Mouse (Mus musculus) liver, embryonic 15.5 days (tissue): ENCODE measurements around the gene Pfn3. TPM values are rescaled to one million over a fixed set of nuclear protein-coding genes. Genes with fewer than 3 reads are reported as not detected.
A peak's percentile ranks its signal among the peaks of the same experiment; 100 is the strongest.

ENCODE experiments used
- ATAC-seq: fragments of 200-750 bp; cut with Nextera tagmentation; 2 replicates; pipeline ENCODE4 v1.8.0; 2017; ENCODE audit warnings: moderate number of reproducible peaks, mild to moderate bottlenecking, moderate library complexity; ENCODE audit not compliant: insufficient read depth
- H3K27ac ChIP-seq: fragments of 300-500 bp; sonication (generic); replicated peaks from 2 replicates; pipeline ENCODE4 v1.5.1; 2015; ENCODE audit warnings: mild to moderate bottlenecking, inconsistent platforms
- H3K27me3 ChIP-seq: fragments of 300-500 bp; sonication (generic); 2 replicates; pipeline ENCODE4 v1.6.1; 2015; ENCODE audit warnings: mild to moderate bottlenecking, inconsistent platforms
- H3K36me3 ChIP-seq: fragments of 300-500 bp; sonication (generic); replicated peaks from 2 replicates; pipeline ENCODE4 v1.6.1; 2015; ENCODE audit warnings: moderate library complexity, mild to moderate bottlenecking, inconsistent platforms
- H3K4me1 ChIP-seq: fragments of 300-500 bp; sonication (generic); replicated peaks from 2 replicates; pipeline ENCODE4 v1.6.1; 2015; ENCODE audit warnings: inconsistent platforms
- H3K4me2 ChIP-seq: fragments of 300-500 bp; sonication (generic); 2 replicates; pipeline ENCODE4 v1.6.1; 2015; ENCODE audit warnings: moderate library complexity, mild to moderate bottlenecking, inconsistent platforms
- H3K4me3 ChIP-seq: fragments of 300-500 bp; sonication (generic); replicated peaks from 2 replicates; pipeline ENCODE4 v1.5.1; 2015; ENCODE audit warnings: mild to moderate bottlenecking, inconsistent platforms
- H3K9ac ChIP-seq: fragments of 300-500 bp; sonication (generic); 2 replicates; pipeline ENCODE4 v1.6.1; 2015; ENCODE audit warnings: moderate library complexity, mild to moderate bottlenecking, inconsistent platforms
- H3K9me3 ChIP-seq: fragments of 300-500 bp; sonication (generic); replicated peaks from 2 replicates; pipeline ENCODE4 v1.6.1; 2016; ENCODE audit warnings: inconsistent platforms
- WGBS: fragments of 180-500 bp; shearing (Covaris S2); methylation state at CpG from one replicate; pipeline ENCODE4 v1.1.7; 2015; ENCODE audit warnings: mixed read lengths; ENCODE audit not compliant: insufficient replicate concordance; 5-methylcytosine and 5-hydroxymethylcytosine counted together
- polyA plus RNA-seq: library from polyadenylated mRNA; unstranded; fragments of >200 nt; fragmentation: Nextera tagmentation; extraction: Ambion mirVana; gene quantifications from 2 replicates; pipeline ENCODE4 v1.2.1, GENCODE M21; 2015

The Pfn3 gene
- polyA plus RNA-seq, 1 experiment from 2014 or later: not detected

GRCm38 (mm10) chr13:55405783-55406390 lies 9.1 kb downstream of the Pfn3 start:
- H3K9ac ChIP-seq: no peak overlapping the region
- peaks cover 95% of the 10 kb centered on the region for H3K27me3 ChIP-seq
- WGBS: 20% methylated on average over 13 of the region's 13 CpGs
- H3K4me1 ChIP-seq: 0 out of 2 replicates have a peak, but pooled peaks cover 3% of the 10 kb centered on the region
- H3K9me3 ChIP-seq: no peaks in the 10 kb centered on the region
- H3K36me3 ChIP-seq: no peaks in the 10 kb centered on the region
- no peak for ATAC-seq
- H3K4me2 ChIP-seq: no peak overlapping the region
- no peak overlapping the region for H3K27ac ChIP-seq
- no peak overlapping the region for H3K4me3 ChIP-seq

GRCm38 (mm10) chr13:55404853-55405782 lies 9.9 kb downstream of the Pfn3 start:
- peak overlapping the region; percentile 25; the same call in 1 of the 2 replicates for H3K4me2 ChIP-seq
- 0 out of 2 replicates have a peak, but pooled peaks cover 3% of the 10 kb centered on the region for H3K4me1 ChIP-seq
- peak; percentile 70 for ATAC-seq
- H3K36me3 ChIP-seq: no peaks in the 10 kb centered on the region
- peaks cover 95% of the 10 kb centered on the region for H3K27me3 ChIP-seq
- H3K9me3 ChIP-seq: no peaks in the 10 kb centered on the region
- 6% methylated on average over 11 of the region's 11 CpGs for WGBS
- no peak overlapping the region for H3K9ac ChIP-seq
- H3K4me3 ChIP-seq: no peak overlapping the region
- no peak overlapping the region for H3K27ac ChIP-seq

GRCm38 (mm10) chr13:55403935-55404852 lies 10.8 kb downstream of the Pfn3 start:
- 55% methylated on average over 15 of the region's 15 CpGs for WGBS
- no peak for ATAC-seq
- Histone ChIP-seq H3K9ac (no peak overlapping the region), H3K4me3 (no peak overlapping the region), H3K27ac (no peak overlapping the region), H3K4me1 (0 out of 2 replicates have a peak, but pooled peaks cover 3% of the 10 kb centered on the region), H3K36me3 (no peaks in the 10 kb centered on the region), H3K27me3 (peaks cover 93% of the 10 kb centered on the region), H3K4me2 (no peak overlapping the region), H3K9me3 (no peaks in the 10 kb centered on the region)

GRCm38 (mm10) chr13:55403266-55403665 lies 11.8 kb downstream of the Pfn3 start:
- Histone ChIP-seq H3K36me3 (no peaks in the 10 kb centered on the region), H3K27me3 (peaks cover 91% of the 10 kb centered on the region), H3K9ac (no peak overlapping the region), H3K4me1 (0 out of 2 replicates have a peak, but pooled peaks cover 3% of the 10 kb centered on the region), H3K4me2 (no peak overlapping the region), H3K27ac (no peak overlapping the region), H3K9me3 (no peaks in the 10 kb centered on the region), H3K4me3 (no peak overlapping the region)
- no peak for ATAC-seq
- WGBS: 63% methylated on average over 7 of the region's 7 CpGs

GRCm38 (mm10) chr13:55400039-55400346 lies 15.0 kb downstream of the Pfn3 start:
- 64% methylated on average over 1 of the region's 1 CpGs for WGBS
- Histone ChIP-seq H3K27me3 (peaks cover 70% of the 10 kb centered on the region), H3K4me1 (no peaks in the 10 kb centered on the region), H3K27ac (no peak overlapping the region), H3K9ac (no peak overlapping the region), H3K4me2 (no peak overlapping the region), H3K4me3 (no peak overlapping the region), H3K9me3 (no peaks in the 10 kb centered on the region), H3K36me3 (no peaks in the 10 kb centered on the region)
- ATAC-seq: no peak

GRCm38 (mm10) chr13:55399300-55400038 lies 15.6 kb downstream of the Pfn3 start:
- Histone ChIP-seq H3K27me3 (peaks cover 69% of the 10 kb centered on the region), H3K9me3 (no peaks in the 10 kb centered on the region), H3K9ac (no peak overlapping the region), H3K36me3 (no peaks in the 10 kb centered on the region), H3K27ac (no peak overlapping the region), H3K4me1 (no peaks in the 10 kb centered on the region), H3K4me3 (no peak overlapping the region), H3K4me2 (no peak overlapping the region)
- no peak for ATAC-seq
- 25% methylated on average over 5 of the region's 5 CpGs for WGBS

GRCm38 (mm10) chr13:55398088-55398487 lies 16.9 kb downstream of the Pfn3 start, which contains the start of gene Slc34a1:
Gene Slc34a1, plus strand, starts transcription at chr13:55398187.
- Histone ChIP-seq H3K36me3 (no peaks in the 10 kb centered on the region), H3K4me2 (no peak within 1 kb of the TSS), H3K27ac (no peak within 1 kb of the TSS), H3K27me3 (peaks cover 57% of the 10 kb centered on the region), H3K9me3 (no peaks in the 10 kb centered on the region), H3K9ac (no peak within 1 kb of the TSS), H3K4me3 (no peak within 1 kb of the TSS), H3K4me1 (no peaks in the 10 kb centered on the region)
- no peak for ATAC-seq
- WGBS: 46% methylated on average over 1 of the region's 1 CpGs

- Histone ChIP-seq H3K4me1 (peaks cover 8% of the 10 kb centered on the region; the same call in 1 of the 2 replicates), H3K4me2 (no peak overlapping the region), H3K9me3 (no peaks in the 10 kb centered on the region), H3K27me3 (peaks cover 15% of the 10 kb centered on the region), H3K4me3 (no peak overlapping the region), H3K9ac (no peak overlapping the region), H3K27ac (no peak overlapping the region), H3K36me3 (no peaks in the 10 kb centered on the region)
- no peak for ATAC-seq
- 51% methylated on average over 4 of the region's 4 CpGs for WGBS
Observed at GRCm38 (mm10) chr13:55392933-55393332, 22.1 kb downstream of the Pfn3 start.

- Histone ChIP-seq H3K9ac (no peak overlapping the region), H3K9me3 (no peaks in the 10 kb centered on the region), H3K36me3 (no peaks in the 10 kb centered on the region), H3K27me3 (peaks cover 12% of the 10 kb centered on the region), H3K4me1 (peaks cover 8% of the 10 kb centered on the region; the same call in 1 of the 2 replicates), H3K4me3 (no peak overlapping the region), H3K27ac (peak overlapping the region; percentile 73), H3K4me2 (no peak overlapping the region)
- ATAC-seq: peak; percentile 71
- WGBS: 29% methylated on average over 1 of the region's 1 CpGs
Observed at GRCm38 (mm10) chr13:55391626-55392029, 23.4 kb downstream of the Pfn3 start.

GRCm38 (mm10) chr13:55390644-55391043 lies 24.4 kb downstream of the Pfn3 start:
- Histone ChIP-seq H3K4me2 (no peak overlapping the region), H3K4me3 (no peak overlapping the region), H3K9ac (no peak overlapping the region), H3K27ac (peak overlapping the region; percentile 73), H3K4me1 (peaks cover 8% of the 10 kb centered on the region; the same call in 1 of the 2 replicates), H3K27me3 (peaks cover 4% of the 10 kb centered on the region; the same call in 1 of the 2 replicates), H3K9me3 (no peaks in the 10 kb centered on the region), H3K36me3 (no peaks in the 10 kb centered on the region)
- peak; percentile 27; the same call in 1 of the 2 replicates for ATAC-seq
- 69% methylated on average over 3 of the region's 3 CpGs for WGBS
